Mouse (Mus musculus) MEL (cell line): Measurements from ENCODE around the gene Pnpla6. TPM values are rescaled to one million over a fixed set of nuclear protein-coding genes. Genes with fewer than 3 reads are reported as not detected.

ENCODE experiments used
- DNase-seq: peaks from one replicate; pipeline ENCODE4 v3.0.0; 2011; ENCODE audit warnings: low read depth, low spot score
- H3K27ac ChIP-seq: 2 replicates; pipeline ENCODE4 v1.5.1; 2012; ENCODE audit warnings: low read depth, mild to moderate bottlenecking, control low read depth, low read length, moderate library complexity; ENCODE audit not compliant: control insufficient read depth
- H3K27me3 ChIP-seq, 2 experiments: fragments of 150-350 bp in 1 of 2; sonication (generic) in 1 of 2; 2 replicates each; pipeline ENCODE4 v1.6.1; 2012; ENCODE audit warnings: low read length in 2 of 2, mild to moderate bottlenecking in 2 of 2, improper control_type of control experiment in 1 of 2, moderate library complexity in 1 of 2; ENCODE audit not compliant: insufficient read depth in 2 of 2, control insufficient read depth in 1 of 2
- H3K36me3 ChIP-seq, 2 experiments: 2 replicates each; pipeline ENCODE4 v1.6.1; 2012 to 2014; ENCODE audit warnings: low read length in 2 of 2, improper control_type of control experiment in 1 of 2, inconsistent platforms in 1 of 2, mild to moderate bottlenecking in 1 of 2; ENCODE audit not compliant: insufficient read depth in 2 of 2, control insufficient read depth in 1 of 2
- H3K4me1 ChIP-seq, 2 experiments: fragments of 150-350 bp in 1 of 2; sonication (generic) in 1 of 2; 2 replicates each; pipeline ENCODE4 v1.6.1; 2012; ENCODE audit warnings: low read length in 2 of 2, improper control_type of control experiment in 1 of 2, mild to moderate bottlenecking in 1 of 2; ENCODE audit not compliant: insufficient read depth in 2 of 2, control insufficient read depth in 1 of 2
- H3K4me3 ChIP-seq, 2 experiments: fragments of 150-350 bp in 1 of 2; sonication (generic) in 1 of 2; 2 replicates each; pipeline ENCODE4 v1.5.1; 2012; ENCODE audit warnings: low read depth in 2 of 2, low read length in 2 of 2, mild to moderate bottlenecking in 2 of 2, moderate library complexity in 2 of 2, control low read depth in 1 of 2, improper control_type of control experiment in 1 of 2; ENCODE audit not compliant: control insufficient read depth in 1 of 2, insufficient read depth in 1 of 2
- H3K79me2 ChIP-seq: 2 replicates; pipeline ENCODE4 v1.6.1; 2012; ENCODE audit warnings: mild to moderate bottlenecking, low read length, moderate library complexity; ENCODE audit not compliant: control insufficient read depth, poor library complexity, insufficient read depth
- H3K9ac ChIP-seq: 2 replicates; pipeline ENCODE4 v1.6.1; 2012; ENCODE audit warnings: low read depth, mild to moderate bottlenecking, control low read depth, low read length, moderate library complexity; ENCODE audit not compliant: control insufficient read depth, poor library complexity, severe bottlenecking
- H3K9me3 ChIP-seq: fragments of 150-350 bp; sonication (generic); replicated peaks from 2 replicates; pipeline ENCODE4 v1.6.1; 2012; ENCODE audit warnings: mild to moderate bottlenecking, low read length, improper control_type of control experiment, moderate library complexity; ENCODE audit not compliant: insufficient read depth
- BHLHE40 ChIP-seq: IDR thresholded peaks from 2 replicates; pipeline ENCODE4 v1.6.1; 2012; ENCODE audit warnings: low read depth, mild to moderate bottlenecking, inconsistent platforms, low read length, improper control_type of control experiment, borderline replicate concordance
- E2F4 ChIP-seq: IDR thresholded peaks from 2 replicates; pipeline ENCODE4 v1.6.1; 2011; ENCODE audit warnings: low read depth, low read length, improper control_type of control experiment, borderline replicate concordance
- EP300 ChIP-seq, 2 experiments: IDR thresholded peaks; 2 replicates each; pipeline ENCODE4 v1.6.1; 2011; ENCODE audit warnings: improper control_type of control experiment in 2 of 2, low read length in 2 of 2, low read depth in 1 of 2, mild to moderate bottlenecking in 1 of 2
- ETS1 ChIP-seq: IDR thresholded peaks from 2 replicates; pipeline ENCODE4 v1.6.1; 2012; ENCODE audit warnings: low read depth, mild to moderate bottlenecking, inconsistent platforms, low read length, improper control_type of control experiment, moderate library complexity
- GABPA ChIP-seq: IDR thresholded peaks from 2 replicates; pipeline ENCODE4 v1.6.1; 2012; ENCODE audit warnings: low read depth, mild to moderate bottlenecking, inconsistent platforms, low read length, improper control_type of control experiment, moderate library complexity
- GATA1 ChIP-seq: IDR thresholded peaks from 2 replicates; pipeline ENCODE4 v1.6.1; 2011; ENCODE audit warnings: low read depth, low read length, improper control_type of control experiment
- KAT2A ChIP-seq: conservative IDR thresholded peaks from 2 replicates; pipeline ENCODE4 v1.6.1; 2012; ENCODE audit warnings: low read depth, low read length, improper control_type of control experiment, inconsistent platforms
- MAX ChIP-seq: IDR thresholded peaks from 2 replicates; pipeline ENCODE4 v1.6.1; 2011; ENCODE audit warnings: low read length, improper control_type of control experiment
- NELFE ChIP-seq: IDR thresholded peaks from 2 replicates; pipeline ENCODE4 v1.6.1; 2011; ENCODE audit warnings: low read depth, low read length, improper control_type of control experiment
- RCOR1 ChIP-seq: IDR thresholded peaks from 2 replicates; pipeline ENCODE4 v1.6.1; 2012; ENCODE audit warnings: low read depth, mild to moderate bottlenecking, inconsistent platforms, low read length, improper control_type of control experiment
- SIN3A ChIP-seq: IDR thresholded peaks from 2 replicates; pipeline ENCODE4 v1.6.1; 2012; ENCODE audit warnings: low read length, improper control_type of control experiment, inconsistent platforms
- TAL1 ChIP-seq: IDR thresholded peaks from 2 replicates; pipeline ENCODE4 v1.6.1; 2012; ENCODE audit warnings: mild to moderate bottlenecking, inconsistent platforms, low read length, moderate library complexity, mixed read lengths
- TBP ChIP-seq: IDR thresholded peaks from 2 replicates; pipeline ENCODE4 v1.8.0; 2011; ENCODE audit warnings: low read depth, low read length, improper control_type of control experiment
- TCF12 ChIP-seq: IDR thresholded peaks from 2 replicates; pipeline ENCODE4 v1.6.1; 2014; ENCODE audit warnings: low read depth, mild to moderate bottlenecking, inconsistent platforms, low read length, improper control_type of control experiment, moderate library complexity
- USF2 ChIP-seq, 2 experiments: IDR thresholded peaks; 2 replicates each; pipeline ENCODE4 v1.6.1; 2011 to 2012; ENCODE audit warnings: improper control_type of control experiment in 2 of 2, low read length in 2 of 2, borderline replicate concordance in 1 of 2, inconsistent platforms in 1 of 2, low read depth in 1 of 2, mild to moderate bottlenecking in 1 of 2; ENCODE audit not compliant: insufficient read depth in 1 of 2
- ZNF384 ChIP-seq: IDR thresholded peaks from 2 replicates; pipeline ENCODE4 v1.6.1; 2012; ENCODE audit warnings: low read depth, mild to moderate bottlenecking, inconsistent platforms, low read length, improper control_type of control experiment
- polyA plus RNA-seq, 2 experiments: library from polyadenylated mRNA; stranded (reverse) in 1 of 2; unstranded in 1 of 2; fragments of >175 nt in 1 of 2; fragments of >200 nt in 1 of 2; gene quantifications; 2 replicates each; pipeline versions ENCODE4 v1.2.1 to v1.2.4; 2012; ENCODE audit warnings: low replicate concordance in 2 of 2, low read depth in 1 of 2; ENCODE audit not compliant: insufficient read length in 2 of 2, insufficient read depth in 1 of 2, missing spikeins in 1 of 2
- total RNA-seq: library from RNA; depleted of rRNA; stranded (reverse); fragments of 300-350 nt; gene quantifications from 2 replicates; pipeline ENCODE4 v1.2.3, GENCODE M21; 2012

The Pnpla6 gene
- total and polyA plus RNA-seq, 3 experiments: 8.6 to 16.5 TPM; not detected in 1

- Histone ChIP-seq H3K36me3 (peaks cover 0 to 6% of the 10 kb centered on the region in 2 experiments; a peak in 2 of 4 replicates), H3K9ac (no peak overlapping the region)
- peak; percentile 43 for DNase-seq
- no peak for TF ChIP-seq MAX
- peak; percentile 49; the same call in 1 of the 2 replicates for TF ChIP-seq TCF12
- peak; percentile 39; the same call in 1 of the 2 replicates for TF ChIP-seq TAL1
- TF ChIP-seq ZNF384: peak; percentile 42; the same call in 1 of the 2 replicates
- peak; percentile 43 to 52; a peak in 2 of 4 replicates for TF ChIP-seq EP300 (IDR thresholded peaks at IDR 0.05; ENCODE audit: low read depth in 1 of 2, low read length in 2 of 2)
- TF ChIP-seq GATA1: peak; percentile 41
- TF ChIP-seq NELFE: no peak
- TF ChIP-seq, all 39 proteins: peak for 5
- H3K9me3 ChIP-seq: no peaks in the 10 kb centered on the region
- no peak overlapping the region for H3K27ac ChIP-seq
- no peak overlapping the region for H3K4me3 ChIP-seq
- no peaks in the 10 kb centered on the region; a peak in 1 of 4 replicates for H3K27me3 ChIP-seq
- no peaks in the 10 kb centered on the region for H3K79me2 ChIP-seq
- H3K4me1 ChIP-seq: peaks cover 6% of the 10 kb centered on the region in 2 experiments; a peak in 3 of 4 replicates
These were observed 71.3 kb downstream of the Pnpla6 start for GRCm38 (mm10) chr8:3586452-3586851.

GRCm38 (mm10) chr8:3586993-3587390, 71.8 kb downstream of the Pnpla6 start, which contains the start of gene Camsap3:
Camsap3 (plus strand) TSS chr8:3587293.
- Histone ChIP-seq H3K9ac (peak within 1 kb of the TSS; percentile 60), H3K27me3 (no peaks in the 10 kb centered on the region; a peak in 1 of 4 replicates), H3K4me3 (peak within 1 kb of the TSS; percentile 55 to 80), H3K4me1 (peaks cover 6% of the 10 kb centered on the region in 2 experiments; a peak in 3 of 4 replicates), H3K9me3 (no peaks in the 10 kb centered on the region), H3K79me2 (no peaks in the 10 kb centered on the region), H3K27ac (no peak within 1 kb of the TSS), H3K36me3 (peaks cover 0 to 6% of the 10 kb centered on the region in 2 experiments; a peak in 2 of 4 replicates)
- TF ChIP-seq RCOR1 (no peak), ETS1 (no peak), KAT2A (no peak), NELFE (no peak), TBP (no peak), USF2 (IDR thresholded peaks at IDR 0.05; ENCODE audit: borderline replicate concordance in 1 of 2, insufficient read depth in 1 of 2, low read depth in 1 of 2, low read length in 2 of 2) (no peak), SIN3A (no peak), BHLHE40 (no peak), E2F4 (no peak), MAX (no peak), GABPA (no peak)
- no peak for DNase-seq
